Mouse (Mus musculus): ENCODE measurements around the gene Lingo1. TPM values are rescaled to one million over a fixed set of nuclear protein-coding genes. Genes with fewer than 3 reads are reported as not detected.

Lingo1 gene
- polyA plus RNA-seq, 1 experiment from 2014 or later = 8.9 TPM

GRCm38 (mm10) chr9:56662946-56663345, 133.3 kb downstream of the Lingo1 start:
- WGBS = 49% methylated on average over 7 of the region's 7 CpGs
- no peaks in the 10 kb centered on the region for H3K36me3 ChIP-seq
- H3K4me1 ChIP-seq = peaks cover 7% of the 10 kb centered on the region
- H3K4me2 ChIP-seq (replicated peaks) = no peak overlapping the region
- no peak overlapping the region for H3K9ac ChIP-seq
- H3K27ac ChIP-seq (replicated peaks) = no peak overlapping the region
- H3K27me3 ChIP-seq = 0 out of 2 replicates have a peak, but pooled peaks cover 4% of the 10 kb centered on the region
- ATAC-seq (ENCODE audit: insufficient number of reproducible peaks, low FRiP score, low TSS enrichment, low read depth) = no peak
- no peaks in the 10 kb centered on the region for H3K9me3 ChIP-seq (replicated peaks)
- no peak overlapping the region for H3K4me3 ChIP-seq (replicated peaks)

GRCm38 (mm10) chr9:56662405-56662804, 133.9 kb downstream of the Lingo1 start:
- no peak overlapping the region for H3K9ac ChIP-seq
- ATAC-seq (ENCODE audit: insufficient number of reproducible peaks, low FRiP score, low TSS enrichment, low read depth) = no peak
- WGBS = 70% methylated on average over 3 of the region's 3 CpGs
- H3K36me3 ChIP-seq = no peaks in the 10 kb centered on the region
- H3K27ac ChIP-seq (replicated peaks) = no peak overlapping the region
- H3K4me3 ChIP-seq (replicated peaks) = no peak overlapping the region
- H3K9me3 ChIP-seq (replicated peaks) = no peaks in the 10 kb centered on the region
- 0 out of 2 replicates have a peak, but pooled peaks cover 4% of the 10 kb centered on the region for H3K27me3 ChIP-seq
- H3K4me2 ChIP-seq (replicated peaks) = no peak overlapping the region
- H3K4me1 ChIP-seq = peaks cover 11% of the 10 kb centered on the region

GRCm38 (mm10) chr9:56661217-56661840, 134.9 kb downstream of the Lingo1 start:
- H3K9ac ChIP-seq = no peak overlapping the region
- no peaks in the 10 kb centered on the region for H3K9me3 ChIP-seq (replicated peaks)
- no peak overlapping the region for H3K4me2 ChIP-seq (replicated peaks)
- peaks cover 22% of the 10 kb centered on the region for H3K4me1 ChIP-seq
- WGBS = 73% methylated on average over 3 of the region's 3 CpGs
- H3K27me3 ChIP-seq = 0 out of 2 replicates have a peak, but pooled peaks cover 4% of the 10 kb centered on the region
- no peak overlapping the region for H3K4me3 ChIP-seq (replicated peaks)
- no peak for ATAC-seq (ENCODE audit: insufficient number of reproducible peaks, low FRiP score, low TSS enrichment, low read depth)
- H3K36me3 ChIP-seq = no peaks in the 10 kb centered on the region
- no peak overlapping the region for H3K27ac ChIP-seq (replicated peaks)

DNA sequence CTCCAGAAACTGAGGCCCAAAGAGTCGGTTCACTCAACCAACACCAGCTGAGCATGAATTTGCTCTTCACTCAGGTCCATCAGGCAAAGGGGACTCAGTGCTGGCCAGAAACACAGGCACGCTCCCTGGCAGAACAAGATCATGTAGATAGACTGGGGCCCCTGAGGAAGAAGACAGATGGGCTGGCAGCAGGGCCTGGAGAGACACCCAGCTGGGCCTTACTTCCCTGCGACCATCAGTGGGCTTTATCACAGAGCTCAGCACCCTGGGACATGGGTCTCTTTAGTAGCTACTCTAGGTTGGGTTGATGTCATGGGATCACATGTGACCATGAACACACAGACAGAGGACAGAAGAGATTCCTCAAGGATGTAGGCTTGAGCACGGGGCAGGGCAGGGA, 137.7 kb downstream of the Lingo1 start:
- H3K4me2 ChIP-seq (replicated peaks) = no peak overlapping the region
- ATAC-seq (ENCODE audit: insufficient number of reproducible peaks, low FRiP score, low TSS enrichment, low read depth) = no peak
- H3K27ac ChIP-seq (replicated peaks) = no peak overlapping the region
- no peaks in the 10 kb centered on the region for H3K36me3 ChIP-seq
- 80% methylated on average over 4 of the region's 4 CpGs for WGBS
- H3K4me1 ChIP-seq = peaks cover 29% of the 10 kb centered on the region
- no peak overlapping the region for H3K9ac ChIP-seq
- no peaks in the 10 kb centered on the region for H3K9me3 ChIP-seq (replicated peaks)
- H3K27me3 ChIP-seq = 0 out of 2 replicates have a peak, but pooled peaks cover 4% of the 10 kb centered on the region
- H3K4me3 ChIP-seq (replicated peaks) = no peak overlapping the region

- H3K36me3 ChIP-seq = no peaks in the 10 kb centered on the region
- H3K27me3 ChIP-seq = 0 out of 2 replicates have a peak, but pooled peaks cover 4% of the 10 kb centered on the region
- H3K9ac ChIP-seq = no peak overlapping the region
- peaks cover 29% of the 10 kb centered on the region for H3K4me1 ChIP-seq
- ATAC-seq (ENCODE audit: insufficient number of reproducible peaks, low FRiP score, low TSS enrichment, low read depth) = no peak
- no peak overlapping the region for H3K4me3 ChIP-seq (replicated peaks)
- no peaks in the 10 kb centered on the region for H3K9me3 ChIP-seq (replicated peaks)
- WGBS = 62% methylated on average over 6 of the region's 6 CpGs
- no peak overlapping the region for H3K27ac ChIP-seq (replicated peaks)
- H3K4me2 ChIP-seq (replicated peaks) = no peak overlapping the region
Observed at GRCm38 (mm10) chr9:56657996-56658398, 138.3 kb downstream of the Lingo1 start.

DNA sequence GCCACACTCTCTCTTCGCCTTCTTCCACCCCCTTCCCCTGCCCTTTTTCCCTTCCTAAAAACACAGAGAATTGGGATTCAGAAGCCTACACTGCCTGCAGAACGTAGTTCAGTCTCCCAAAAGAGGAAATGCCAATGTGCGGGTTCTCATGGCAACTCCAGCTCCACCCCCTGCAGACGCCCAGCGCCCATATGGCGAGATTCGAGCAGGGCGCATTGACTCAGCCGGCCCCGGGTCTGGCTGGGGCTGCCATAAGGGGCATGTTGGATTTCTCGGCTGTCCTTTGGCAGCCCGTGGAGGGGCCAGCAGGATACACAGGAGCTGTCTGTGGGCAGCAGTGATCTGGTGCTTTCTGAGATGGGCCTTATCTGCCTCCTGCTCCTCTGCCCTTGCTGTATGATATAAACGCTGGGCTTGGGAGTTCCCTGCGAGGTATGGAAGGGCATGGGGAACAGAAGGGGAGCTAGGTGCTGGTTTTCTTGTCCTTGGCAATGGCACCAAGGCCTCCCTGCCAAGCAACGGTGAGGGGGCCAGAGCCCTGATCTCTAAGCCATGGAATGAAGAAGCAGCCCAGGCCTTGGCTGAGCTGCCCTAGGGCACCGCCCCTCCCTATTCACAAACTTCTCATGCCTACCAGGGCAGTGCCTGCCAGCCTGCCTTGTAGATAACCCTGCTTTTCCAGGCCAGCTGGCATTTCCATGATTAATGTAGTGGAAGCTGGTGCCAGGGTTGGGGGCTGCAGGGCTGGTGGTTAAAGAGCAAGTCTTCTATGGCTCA, 139.3 kb downstream of the Lingo1 start:
- 0 out of 2 replicates have a peak, but pooled peaks cover 4% of the 10 kb centered on the region for H3K27me3 ChIP-seq
- 34% methylated on average over 16 of the region's 16 CpGs for WGBS
- no peak overlapping the region for H3K9ac ChIP-seq
- H3K4me1 ChIP-seq = peaks cover 27% of the 10 kb centered on the region
- no peaks in the 10 kb centered on the region for H3K36me3 ChIP-seq
- peak overlapping the region; percentile 6 for H3K27ac ChIP-seq (replicated peaks)
- H3K9me3 ChIP-seq (replicated peaks) = no peaks in the 10 kb centered on the region
- peak overlapping the region; percentile 32; the same call in 1 of the 2 replicates for H3K4me2 ChIP-seq (replicated peaks)
- H3K4me3 ChIP-seq (replicated peaks) = no peak overlapping the region
- ATAC-seq (ENCODE audit: insufficient number of reproducible peaks, low FRiP score, low TSS enrichment, low read depth) = 0 out of 2 replicates have a peak, but pooled peaks have one; percentile 21

- H3K9me3 ChIP-seq (replicated peaks) = no peaks in the 10 kb centered on the region
- ATAC-seq (ENCODE audit: insufficient number of reproducible peaks, low FRiP score, low TSS enrichment, low read depth) = no peak
- no peak overlapping the region for H3K4me3 ChIP-seq (replicated peaks)
- peaks cover 27% of the 10 kb centered on the region for H3K4me1 ChIP-seq
- H3K27me3 ChIP-seq = no peaks in the 10 kb centered on the region
- no peak overlapping the region for H3K27ac ChIP-seq (replicated peaks)
- 61% methylated on average over 6 of the region's 6 CpGs for WGBS
- H3K9ac ChIP-seq = no peak overlapping the region
- no peaks in the 10 kb centered on the region for H3K36me3 ChIP-seq
- no peak overlapping the region for H3K4me2 ChIP-seq (replicated peaks)
Observed at GRCm38 (mm10) chr9:56655167-56655566, 141.1 kb downstream of the Lingo1 start.

DNA sequence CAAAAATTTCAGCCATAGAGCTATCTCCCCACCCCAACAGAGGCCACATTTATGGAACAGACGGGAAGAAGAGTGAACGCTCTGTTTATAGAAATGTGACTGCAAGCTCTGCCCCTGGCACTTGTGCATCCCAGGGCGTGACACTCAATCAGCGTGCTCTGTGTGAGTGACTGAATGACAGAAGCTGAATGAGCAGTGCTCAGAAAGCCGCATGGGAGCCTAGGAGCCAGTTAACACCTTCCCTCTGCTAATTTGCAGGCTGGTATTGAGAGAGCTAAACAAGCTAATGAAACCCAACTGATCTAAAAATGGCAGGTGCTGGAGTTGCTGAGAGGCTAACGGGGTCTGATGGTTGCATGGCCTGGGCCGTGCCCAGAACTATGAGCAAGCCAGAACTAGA, 143.7 kb downstream of the Lingo1 start:
- H3K27me3 ChIP-seq = no peaks in the 10 kb centered on the region; the same call in 1 of the 2 replicates
- H3K9me3 ChIP-seq (replicated peaks) = no peaks in the 10 kb centered on the region
- H3K9ac ChIP-seq = no peak overlapping the region
- ATAC-seq (ENCODE audit: insufficient number of reproducible peaks, low FRiP score, low TSS enrichment, low read depth) = no peak
- no peak overlapping the region for H3K4me2 ChIP-seq (replicated peaks)
- peaks cover 20% of the 10 kb centered on the region for H3K4me1 ChIP-seq
- no peak overlapping the region for H3K27ac ChIP-seq (replicated peaks)
- H3K4me3 ChIP-seq (replicated peaks) = no peak overlapping the region
- WGBS = 72% methylated on average over 7 of the region's 7 CpGs
- H3K36me3 ChIP-seq = no peaks in the 10 kb centered on the region

DNA sequence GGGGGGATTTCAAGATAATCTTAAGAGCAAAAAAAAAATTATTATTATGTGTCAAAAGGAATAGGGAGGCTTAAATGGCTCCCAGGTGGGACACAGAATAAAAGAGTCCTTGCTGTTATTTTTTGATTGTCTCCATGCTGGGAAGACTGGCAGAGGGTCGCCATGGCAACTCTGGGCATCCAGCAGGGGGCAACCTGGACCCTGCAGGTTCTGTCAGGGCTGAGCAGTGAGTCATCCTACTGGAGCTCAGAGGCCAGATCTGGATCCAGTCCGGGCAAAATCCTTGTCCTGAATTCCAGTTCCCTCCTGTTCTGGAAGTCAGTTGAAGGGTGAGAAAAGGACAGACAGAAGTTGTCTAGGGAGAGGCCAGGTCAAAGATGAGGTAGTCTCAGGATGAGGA, 144.7 kb downstream of the Lingo1 start:
- Histone ChIP-seq H3K9me3 (replicated peaks) (no peaks in the 10 kb centered on the region), H3K4me1 (peaks cover 10% of the 10 kb centered on the region; the same call in 1 of the 2 replicates), H3K27me3 (no peaks in the 10 kb centered on the region; the same call in 1 of the 2 replicates), H3K9ac (no peak overlapping the region), H3K27ac (replicated peaks) (no peak overlapping the region), H3K4me2 (replicated peaks) (no peak overlapping the region), H3K36me3 (no peaks in the 10 kb centered on the region), H3K4me3 (replicated peaks) (no peak overlapping the region)
- no peak for ATAC-seq (ENCODE audit: insufficient number of reproducible peaks, low FRiP score, low TSS enrichment, low read depth)
- 33% methylated on average over 2 of the region's 2 CpGs for WGBS

DNA sequence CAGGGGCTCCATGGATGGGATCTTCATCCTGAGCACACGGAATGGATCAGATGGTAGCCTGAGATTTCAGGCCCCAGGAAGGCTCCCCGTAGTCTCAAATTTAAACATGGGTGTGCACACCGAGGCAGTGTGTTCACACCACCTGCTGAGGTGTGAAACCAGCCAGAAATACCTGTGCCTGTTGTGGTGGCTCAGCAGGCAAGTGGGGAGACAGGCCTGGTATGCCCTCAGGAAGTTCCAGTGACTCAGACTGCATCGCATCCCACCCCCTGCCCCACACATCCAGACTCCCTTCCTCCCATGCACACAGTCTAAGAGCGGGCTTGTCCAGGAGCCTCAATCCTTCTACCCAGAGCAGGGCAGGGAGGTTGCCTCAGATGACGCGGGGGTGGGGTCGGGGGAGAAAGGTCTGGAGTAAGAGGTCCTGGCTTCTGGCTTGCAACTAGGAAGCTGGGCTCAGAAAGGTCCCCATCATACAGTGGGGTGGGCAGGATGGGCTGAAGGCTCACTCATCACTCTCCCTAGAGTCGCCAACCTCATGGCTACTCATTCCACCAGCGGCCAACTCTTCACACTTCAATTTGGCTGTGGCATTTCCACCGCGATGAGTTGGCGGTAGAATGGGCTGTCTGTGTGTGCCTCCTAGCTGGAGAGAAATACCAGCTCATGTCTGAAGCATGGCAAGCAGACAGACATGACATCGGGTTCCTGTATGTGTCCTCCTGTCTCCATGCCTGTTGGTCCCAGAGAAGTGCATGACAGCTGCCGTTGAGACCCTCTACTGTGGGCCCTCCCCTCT, 149.8 kb downstream of the Lingo1 start:
- Histone ChIP-seq H3K27me3 (peaks cover 2% of the 10 kb centered on the region; the same call in 1 of the 2 replicates), H3K27ac (replicated peaks) (no peak overlapping the region), H3K4me3 (replicated peaks) (no peak overlapping the region), H3K36me3 (no peaks in the 10 kb centered on the region), H3K9ac (no peak overlapping the region), H3K4me1 (0 out of 2 replicates have a peak, but pooled peaks cover 5% of the 10 kb centered on the region), H3K4me2 (replicated peaks) (no peak overlapping the region), H3K9me3 (replicated peaks) (no peaks in the 10 kb centered on the region)
- 85% methylated on average over 15 of the region's 15 CpGs for WGBS
- ATAC-seq (ENCODE audit: insufficient number of reproducible peaks, low FRiP score, low TSS enrichment, low read depth) = no peak

DNA sequence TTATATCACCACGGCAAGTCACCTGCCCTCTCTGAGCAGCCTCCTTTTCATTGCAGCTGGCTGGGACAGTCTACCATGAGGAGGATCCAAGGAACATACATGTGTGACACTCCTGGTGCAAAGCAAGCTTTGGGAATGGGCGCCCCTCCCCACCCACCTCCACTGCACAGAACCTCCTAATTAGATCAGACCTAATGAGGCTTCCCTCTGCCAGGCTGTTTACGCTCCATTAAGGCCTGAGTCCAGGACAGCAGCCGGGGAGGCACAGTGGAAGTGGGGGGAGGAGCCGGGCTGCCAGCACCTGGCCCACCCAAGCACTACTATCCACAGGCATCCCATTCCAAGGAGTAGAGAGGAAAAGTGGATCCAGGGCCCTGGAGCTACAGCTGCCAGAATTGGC, 152.8 kb downstream of the Lingo1 start:
- no peak overlapping the region for H3K9ac ChIP-seq
- H3K4me1 ChIP-seq = 0 out of 2 replicates have a peak, but pooled peaks cover 5% of the 10 kb centered on the region
- no peak overlapping the region for H3K27ac ChIP-seq (replicated peaks)
- no peak overlapping the region for H3K4me2 ChIP-seq (replicated peaks)
- no peak for ATAC-seq (ENCODE audit: insufficient number of reproducible peaks, low FRiP score, low TSS enrichment, low read depth)
- WGBS = 41% methylated on average over 5 of the region's 5 CpGs
- no peak overlapping the region for H3K4me3 ChIP-seq (replicated peaks)
- H3K36me3 ChIP-seq = no peaks in the 10 kb centered on the region
- H3K9me3 ChIP-seq (replicated peaks) = no peaks in the 10 kb centered on the region
- peaks cover 19% of the 10 kb centered on the region for H3K27me3 ChIP-seq
